Mouse (Mus musculus): ENCODE measurements at regions not wholly inside any gene's neighbourhood (a gene's known extent, or its start where the extent isn't known, plus 50 kb on each side); places are given as distances from the start of the nearest gene placed in this dataset.
A peak's percentile ranks its signal among the peaks of the same experiment; 100 is the strongest.
"Not testable (repeated sequence)": the region's sequence is repeated elsewhere in the genome, so short reads cannot be mapped to it uniquely, and the experiment has no call there.

- no peak for DNase-seq (ENCODE audit: low spot score)
Observed at GRCm38 (mm10) chr1:161728546-161729206, 59.6 kb downstream of the Fasl start.

DNA sequence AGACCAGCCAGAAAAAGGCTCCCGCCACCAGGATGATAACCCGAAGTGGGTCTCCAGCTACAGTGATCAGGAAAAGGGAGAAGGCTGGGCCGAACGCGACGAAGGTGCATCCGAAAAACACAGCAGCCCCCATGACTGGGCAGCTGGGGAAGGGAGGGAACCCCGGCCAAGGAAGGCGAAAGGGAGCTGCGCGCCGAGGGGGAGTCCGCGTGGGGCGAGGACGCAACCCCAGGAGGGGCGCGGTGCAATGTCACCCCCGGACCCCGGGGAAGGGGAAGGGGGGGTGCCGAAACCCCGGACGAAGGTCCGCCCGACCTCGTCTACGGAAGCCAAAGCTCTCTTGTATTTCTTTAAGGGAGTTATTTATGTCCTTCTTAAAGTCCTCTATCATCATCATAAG lies 60.9 kb downstream of the Fasl start:
- DNase-seq (ENCODE audit: low spot score), result not testable (repeated sequence)

DNA sequence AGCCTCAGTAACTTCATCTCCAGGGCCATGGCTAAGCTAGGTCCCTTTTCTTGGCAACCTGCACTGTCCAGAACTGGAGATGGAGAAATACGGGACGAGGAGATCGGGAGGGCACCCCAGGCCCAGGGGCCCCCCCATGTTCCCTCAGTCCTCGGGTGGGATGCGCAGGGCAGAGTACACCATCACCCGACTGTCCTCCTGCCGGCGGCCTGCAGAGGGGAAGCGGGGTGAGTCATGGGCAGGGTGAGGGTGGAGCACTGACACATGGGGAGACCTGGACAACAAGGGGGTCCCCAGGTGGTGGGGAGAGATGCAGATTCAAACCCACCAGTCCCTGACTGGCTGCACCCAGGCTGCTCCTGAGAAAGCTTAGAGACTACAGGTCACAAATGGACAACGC lies 62.2 kb downstream of the Fasl start:
- DNase-seq (ENCODE audit: low spot score), result not testable (repeated sequence)

DNA sequence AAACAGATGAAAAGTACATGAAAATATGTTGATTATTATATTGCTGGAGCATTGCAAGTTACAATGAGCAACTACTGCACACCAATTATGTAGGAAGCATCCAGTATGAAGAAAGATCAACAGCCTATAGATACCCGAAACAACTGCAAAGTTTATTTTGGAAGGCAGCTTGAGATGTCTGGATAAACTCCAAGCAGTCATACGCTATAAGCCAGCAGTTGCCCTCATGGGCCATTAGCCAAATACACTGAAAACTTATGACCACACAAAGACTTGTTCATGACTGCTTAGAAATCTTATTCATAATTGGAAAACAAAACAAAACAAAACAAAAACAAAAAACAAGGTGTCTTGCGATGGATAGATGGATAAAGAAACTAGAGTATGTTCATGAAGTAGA lies 68.4 kb downstream of the Fasl start:
- peak; percentile 68 for DNase-seq (ENCODE audit: low spot score)

DNA sequence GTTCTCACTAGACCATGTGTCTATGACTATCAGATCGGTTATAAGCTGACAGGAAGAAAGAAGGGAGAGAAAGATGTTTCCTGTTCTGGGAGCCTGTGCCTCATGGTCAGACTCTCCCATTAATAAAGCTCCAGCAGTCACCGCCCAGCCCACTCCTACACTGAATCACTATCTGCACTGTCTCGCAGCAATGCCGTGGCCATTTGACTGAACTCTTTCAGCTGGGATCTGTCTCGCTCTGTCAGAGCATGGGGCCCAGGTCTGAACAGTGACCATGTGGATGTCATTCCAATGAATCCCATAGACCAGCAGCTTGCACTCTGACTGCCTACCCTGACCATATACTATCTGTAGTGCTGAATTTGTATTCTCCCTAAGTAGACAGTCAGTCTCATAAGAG lies 70.0 kb downstream of the Fasl start:
- DNase-seq (ENCODE audit: low spot score), result no peak

GRCm38 (mm10) chr1:161712918-161713317 lies 75.4 kb downstream of the Fasl start:
- DNase-seq (ENCODE audit: low spot score), result no peak

- no peak for DNase-seq (ENCODE audit: low spot score)
Observed at GRCm38 (mm10) chr1:161712283-161712682, 76.0 kb downstream of the Fasl start.

DNA sequence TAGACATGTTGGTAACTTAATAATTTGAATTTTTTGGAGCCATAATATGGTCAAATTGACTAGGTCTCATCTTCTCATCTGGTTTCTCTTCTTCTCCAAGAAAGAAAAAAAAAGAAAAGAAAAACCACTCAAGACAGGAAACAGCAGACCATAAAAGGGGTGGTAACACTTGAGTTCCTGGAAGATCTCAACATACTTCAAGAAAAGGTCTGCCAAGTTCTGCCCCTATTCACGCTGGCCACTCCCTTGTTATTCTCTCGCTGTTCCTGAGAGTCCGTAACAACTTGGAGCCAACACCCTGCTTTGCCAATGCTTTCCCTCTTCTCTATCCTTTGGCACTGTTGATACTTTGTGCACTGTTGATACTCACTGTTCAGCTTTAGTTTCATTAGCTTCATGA lies 81.2 kb downstream of the Fasl start:
- DNase-seq (ENCODE audit: low spot score), result no peak

DNA sequence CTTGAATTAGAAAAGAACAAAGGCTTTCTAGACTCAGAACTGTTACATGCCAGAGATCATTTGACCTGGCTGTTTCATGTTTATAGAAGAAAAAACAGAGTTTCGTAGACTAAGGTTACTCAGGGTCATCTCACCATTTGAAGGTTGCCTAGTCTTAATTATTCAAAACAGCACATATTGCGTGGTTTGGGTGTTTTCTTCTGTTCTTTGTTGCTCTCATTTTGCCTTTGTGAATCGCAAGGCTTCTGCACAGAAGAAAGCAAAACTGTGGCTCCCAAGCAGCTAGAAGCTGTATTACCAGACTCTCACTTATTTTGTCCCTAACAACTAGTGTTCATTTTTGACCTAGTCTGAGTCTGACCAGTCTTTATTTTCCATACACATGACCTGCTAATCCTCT lies 83.3 kb downstream of the Fasl start:
- no peak for DNase-seq (ENCODE audit: low spot score)

DNA sequence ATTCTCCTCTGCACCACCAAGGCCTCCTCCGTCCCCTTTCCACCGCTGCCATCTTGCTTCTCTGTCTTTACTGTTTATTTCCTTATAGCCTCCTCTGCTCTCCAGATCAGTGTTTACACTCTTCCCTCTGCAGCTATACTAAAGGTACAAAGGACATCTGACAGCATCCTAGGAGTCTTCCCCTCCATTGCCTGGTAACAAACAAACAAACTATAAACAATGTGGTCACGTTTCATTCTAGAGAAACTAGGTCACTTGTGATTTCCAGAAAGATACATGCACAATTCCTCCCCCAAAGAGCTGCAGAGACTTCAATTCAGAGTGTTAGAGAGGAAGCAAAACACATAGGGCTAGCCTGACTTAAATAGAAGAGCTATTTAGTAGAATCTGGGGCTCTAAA lies 83.8 kb downstream of the Fasl start:
- no peak for DNase-seq (ENCODE audit: low spot score)

DNA sequence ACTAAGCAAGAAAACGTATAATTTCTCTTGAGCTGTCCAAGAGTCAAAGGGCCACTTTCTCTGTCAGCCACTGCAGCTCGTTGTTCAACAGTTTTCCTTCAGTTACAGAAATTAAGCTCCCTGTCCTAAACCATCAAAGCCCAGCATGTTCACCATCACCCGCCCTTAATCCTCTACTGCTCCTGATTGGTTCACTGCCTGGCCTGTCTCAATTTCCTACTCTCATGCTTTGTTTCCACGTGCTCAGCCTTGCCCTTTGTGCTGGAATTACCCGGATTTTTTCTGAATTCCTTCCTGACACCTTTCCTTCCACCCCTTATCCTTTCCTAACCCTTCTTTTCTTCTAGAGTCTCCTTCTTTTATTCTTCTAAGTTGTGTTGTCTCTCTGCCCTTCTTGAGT lies 92.4 kb downstream of the Fasl start:
- DNase-seq (ENCODE audit: low spot score), result no peak

- DNase-seq (ENCODE audit: low spot score), result no peak
Observed at GRCm38 (mm10) chr1:161693768-161694160, 94.5 kb downstream of the Fasl start.

DNA sequence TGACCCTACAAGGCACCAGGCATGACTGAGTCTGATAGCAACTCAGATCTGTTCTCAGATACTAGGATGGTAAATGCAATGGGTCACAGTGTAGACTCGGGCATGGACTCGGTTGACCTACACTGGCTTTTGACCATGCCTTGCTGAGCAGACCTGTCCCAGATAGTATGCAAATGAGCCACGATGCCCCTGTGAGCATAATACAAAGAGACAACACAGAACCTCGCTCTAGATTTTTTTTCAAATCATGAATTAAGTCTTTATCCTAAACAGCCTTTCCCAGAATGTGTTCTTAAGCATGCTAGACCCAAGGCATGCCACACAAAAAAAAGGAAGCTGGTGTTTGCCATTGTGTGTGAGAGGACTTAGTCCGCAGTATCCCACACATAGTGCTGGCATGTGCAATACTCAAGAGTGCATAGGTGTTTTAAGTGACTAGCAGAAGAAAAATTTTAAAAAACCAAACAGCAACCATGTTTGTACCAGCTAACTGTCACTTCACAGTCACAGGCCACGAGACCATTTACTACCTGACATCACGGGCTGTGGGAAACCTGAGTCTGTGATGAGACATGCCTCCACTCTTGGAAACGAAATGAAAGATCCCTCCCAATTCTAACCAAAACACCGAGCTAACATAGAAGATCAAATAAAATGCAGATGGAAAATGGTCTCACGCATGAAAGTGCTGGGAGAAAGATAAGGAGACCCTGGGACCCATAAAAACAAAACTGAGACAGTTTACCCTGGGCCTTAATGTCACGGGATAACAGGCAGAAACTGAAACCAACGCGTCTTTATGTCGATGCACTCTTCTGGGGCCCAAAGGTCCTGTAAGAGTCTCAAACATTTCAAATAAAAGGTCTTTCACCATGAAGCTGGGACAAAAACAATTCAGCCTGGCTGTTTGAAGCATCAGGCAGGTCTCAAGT lies 95.2 kb downstream of the Fasl start:
- DNase-seq (ENCODE audit: low spot score), result no peak

DNA sequence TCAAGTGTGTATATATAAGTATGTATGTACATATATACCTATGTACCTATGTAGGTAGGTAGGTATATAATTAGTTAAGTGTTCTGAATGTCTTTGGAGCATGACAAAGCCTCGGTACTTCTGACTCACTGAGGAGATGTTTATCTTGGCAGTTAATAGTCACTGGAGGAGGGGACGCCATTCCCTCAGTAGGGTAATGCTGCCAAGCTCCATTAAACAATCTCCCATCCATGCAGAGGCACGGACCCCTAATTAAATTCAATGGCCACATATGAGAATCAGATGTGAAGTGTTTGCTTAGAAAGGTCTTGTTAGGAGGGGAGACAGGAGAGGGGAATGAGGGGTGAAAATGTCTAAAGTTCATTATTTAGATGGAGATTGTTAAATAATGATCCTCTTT lies 99.3 kb downstream of the Fasl start:
- no peak for DNase-seq (ENCODE audit: low spot score)

- peak; percentile 51 for DNase-seq (ENCODE audit: low spot score)
Observed at GRCm38 (mm10) chr1:161687548-161687947, 100.7 kb downstream of the Fasl start.

DNA sequence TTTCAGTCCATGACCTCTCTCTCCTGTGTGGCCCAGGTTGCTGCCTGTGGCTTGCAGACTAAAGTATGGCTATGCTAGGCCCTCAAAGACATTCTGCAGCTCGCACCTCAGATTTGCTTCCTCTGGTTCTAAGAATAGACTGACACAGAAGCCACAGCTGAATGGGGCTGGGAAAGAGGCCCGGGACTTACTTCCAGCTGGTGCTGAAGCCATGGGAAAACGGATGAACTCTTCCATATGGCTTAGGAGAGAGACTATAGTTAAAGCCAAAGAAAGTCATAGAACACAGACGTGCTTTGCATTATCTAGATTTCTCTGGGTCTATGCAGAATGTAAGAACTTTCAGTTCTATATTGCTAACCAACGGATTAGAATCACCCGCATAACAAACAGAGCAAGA lies 107.7 kb downstream of the Fasl start:
- DNase-seq (ENCODE audit: low spot score), result no peak

- no peak for DNase-seq (ENCODE audit: low spot score)
Observed at GRCm38 (mm10) chr1:161670937-161671336, 117.4 kb downstream of the Fasl start.

DNA sequence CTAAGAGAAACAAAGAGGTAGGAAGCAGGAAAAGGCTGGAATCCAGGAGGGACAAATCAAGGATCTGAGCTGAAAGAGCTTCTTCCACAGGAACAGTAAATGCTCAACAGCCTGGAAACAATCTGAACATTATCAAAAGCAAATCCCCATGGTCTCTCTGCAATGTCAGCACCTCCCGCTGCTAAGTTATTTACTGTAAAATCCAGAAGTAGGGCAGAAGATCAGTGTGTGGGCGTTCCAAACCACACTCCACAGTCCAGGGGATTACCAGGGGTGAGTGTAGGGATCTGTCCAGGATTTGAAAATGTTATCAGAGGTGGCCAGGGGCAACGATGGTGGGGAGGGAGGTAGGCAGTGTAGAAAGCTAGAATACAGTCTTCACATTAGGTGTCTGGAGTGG lies 124.0 kb downstream of the Fasl start:
- peak; percentile 14 for DNase-seq (ENCODE audit: low spot score)

DNA sequence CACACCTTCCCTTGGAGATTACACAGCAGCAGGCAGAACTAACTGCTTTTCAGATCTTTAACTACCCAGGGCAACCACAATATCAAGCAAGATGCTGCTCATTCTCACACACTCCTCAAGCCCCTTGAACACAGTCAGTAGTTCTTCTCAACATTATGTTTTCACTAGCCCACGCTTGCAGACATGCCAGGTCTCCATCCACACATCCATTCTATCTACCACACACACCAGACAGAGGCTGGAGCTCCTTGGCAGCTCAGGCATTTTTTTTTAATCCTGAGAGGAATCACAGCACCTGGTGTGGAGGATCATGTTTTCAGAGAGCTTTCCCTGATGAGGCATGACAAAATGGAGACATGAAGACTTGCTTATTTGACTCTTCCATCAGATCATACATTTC lies 124.9 kb downstream of the Fasl start:
- DNase-seq (ENCODE audit: low spot score), result no peak

DNA sequence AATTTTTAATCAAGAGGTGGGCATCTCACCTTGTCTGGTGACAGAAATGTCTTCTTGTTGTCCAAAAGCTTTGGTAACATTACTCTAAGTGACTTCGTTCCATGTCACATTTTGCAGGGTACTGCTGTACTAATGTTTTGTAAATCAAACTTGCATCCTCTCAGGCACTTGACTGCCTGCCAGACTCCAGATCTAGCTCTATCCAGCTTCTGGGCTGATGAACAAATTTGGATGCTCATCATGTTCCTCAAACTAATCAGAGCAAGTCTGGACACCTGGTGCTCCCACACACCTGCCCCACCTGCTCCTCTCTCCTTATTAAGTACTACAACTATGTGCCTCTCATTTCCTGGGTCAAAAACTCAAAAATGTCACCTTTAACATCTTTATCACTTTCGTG lies 126.1 kb downstream of the Fasl start:
- no peak for DNase-seq (ENCODE audit: low spot score)

DNA sequence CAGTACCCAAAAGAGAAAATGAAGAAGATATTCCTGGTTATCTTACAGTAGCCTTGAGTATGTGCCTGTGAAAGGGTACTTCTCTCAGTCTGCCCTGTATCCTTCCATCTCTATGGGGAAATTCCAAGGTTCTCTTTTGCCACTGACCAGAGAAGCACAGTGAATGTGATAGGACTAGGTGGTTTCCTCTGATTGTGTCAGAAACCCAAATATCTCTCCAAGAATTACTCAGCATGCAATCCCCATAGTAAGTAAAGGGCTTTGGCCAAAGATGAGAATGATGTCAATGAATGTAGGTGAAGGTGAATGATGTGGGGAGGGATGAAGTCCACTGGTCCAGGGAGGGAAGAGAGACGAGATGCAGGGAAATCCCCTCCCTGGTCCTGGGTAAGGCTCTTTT lies 130.8 kb downstream of the Fasl start:
- DNase-seq (ENCODE audit: low spot score), result no peak

- DNase-seq (ENCODE audit: low spot score), result no peak
Observed at GRCm38 (mm10) chr1:161649387-161649786, 138.9 kb downstream of the Fasl start.

DNA sequence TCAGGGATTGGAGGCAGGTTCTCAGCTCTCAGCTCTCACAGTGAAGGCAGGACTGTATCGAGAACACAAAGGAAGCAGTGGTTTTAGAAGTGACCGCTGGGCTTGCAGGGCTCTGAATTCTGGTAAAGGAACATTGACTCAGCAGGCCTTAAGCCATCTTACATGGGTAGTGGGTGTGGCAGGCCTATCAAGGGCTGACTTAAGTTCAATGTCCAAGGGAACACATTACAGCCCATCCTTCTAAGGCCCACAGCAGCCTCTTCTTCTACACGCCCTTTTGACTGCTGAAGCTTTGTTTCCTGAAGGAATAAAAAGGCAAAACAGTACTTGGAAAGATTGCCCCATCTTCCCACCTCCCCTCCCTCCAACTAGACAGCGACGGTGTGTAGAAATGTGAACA lies 137.6 kb downstream of the Tnfsf18 start:
- no peak for DNase-seq (ENCODE audit: low spot score)

DNA sequence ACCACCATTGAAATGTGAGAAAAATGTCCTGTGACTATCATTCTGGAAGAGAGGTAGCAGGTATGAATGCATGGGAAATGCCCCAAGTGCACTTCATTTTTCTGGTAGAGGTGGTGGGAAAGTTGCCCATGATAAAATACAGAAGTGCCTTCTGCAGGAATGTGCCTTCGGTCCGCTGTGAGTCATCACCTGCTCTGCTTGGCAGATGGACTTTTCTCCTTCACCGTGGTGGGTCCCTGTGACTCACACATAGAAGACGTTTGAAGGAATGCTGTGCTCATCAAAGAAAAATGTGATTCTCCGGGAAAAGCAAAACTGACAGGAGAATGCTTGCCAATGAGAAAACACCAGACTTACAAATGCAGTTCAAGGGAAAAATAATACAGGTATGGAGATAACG lies 126.8 kb downstream of the Tnfsf18 start:
- no peak for DNase-seq (ENCODE audit: low spot score)

Data from adipocyte (in vitro differentiated cells).